Mouse (Mus musculus) liver, embryonic 14.5 days (tissue): ENCODE measurements around the gene Gm28035.

ENCODE experiments used
- CTCF ChIP-seq: IDR thresholded peaks from 2 replicates; pipeline ENCODE4 v1.5.1; 2016; ENCODE audit warnings: antibody characterized with exemption, low read depth, control low read depth
- EP300 ChIP-seq: IDR thresholded peaks from 2 replicates; pipeline ENCODE4 v1.6.1; 2016; ENCODE audit warnings: antibody characterized with exemption, low read depth

GRCm38 (mm10) chr2:30261064-30261736 is 20.8 kb downstream of the Gm28035 start:
- TF ChIP-seq CTCF = peak; percentile 24; the same call in 1 of the 2 replicates
- no peak for TF ChIP-seq EP300
